Mouse (Mus musculus) mouse trophoblast stem cell (cell line): ENCODE measurements around the gene Rasgef1b.

Source experiments
- in situ Hi-C, 2 experiments: fragments of 300-500 bp; cut with MseI, MboI; formaldehyde crosslinking; loops; 2 replicates in 1 of 2; 3 replicates in 1 of 2; pipeline ENCODE4 v1.15.1; 2025

Rasgef1b gene

DNA sequence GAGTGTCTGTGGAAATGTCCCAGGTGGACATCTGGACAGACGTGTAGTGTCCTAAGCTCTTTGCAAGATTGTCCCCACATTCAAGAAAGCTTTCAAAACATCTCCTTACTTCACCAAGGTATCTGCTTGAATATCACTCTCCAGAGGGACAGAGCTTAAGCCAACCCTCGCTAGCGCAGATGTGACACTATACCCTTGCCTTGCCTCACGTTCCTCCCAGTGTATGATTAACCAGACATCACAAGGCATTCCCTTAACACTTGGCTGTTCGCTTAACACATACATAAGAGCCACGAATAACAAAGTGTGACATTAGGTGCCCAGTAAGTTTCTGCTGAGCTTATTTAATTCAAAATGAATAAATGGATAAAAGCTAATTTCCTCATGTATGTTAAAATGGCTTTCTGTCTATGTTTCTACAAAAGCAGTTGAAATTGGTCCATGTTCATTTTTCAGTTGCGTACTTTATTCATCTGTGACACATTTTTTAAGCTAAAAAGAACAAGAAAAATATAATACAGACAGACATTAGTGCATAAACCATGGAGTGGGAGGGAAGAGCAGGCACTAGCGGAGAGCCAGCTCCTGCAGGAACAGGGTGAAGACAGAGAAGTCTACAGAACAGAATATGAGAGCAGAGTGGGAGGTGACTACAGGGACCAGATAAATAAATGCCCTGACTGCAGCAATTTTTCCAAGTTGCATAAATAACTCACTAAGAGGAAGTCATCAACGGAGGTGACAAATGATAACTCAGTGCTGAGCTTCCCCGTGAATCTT lies 126.4 kb downstream of the Rasgef1b start:
- in situ Hi-C loops: no loop called here

- in situ Hi-C loops: no loop called here
These were observed 129.5 kb downstream of the Rasgef1b start for GRCm38 (mm10) chr5:99599376-99599775.

DNA sequence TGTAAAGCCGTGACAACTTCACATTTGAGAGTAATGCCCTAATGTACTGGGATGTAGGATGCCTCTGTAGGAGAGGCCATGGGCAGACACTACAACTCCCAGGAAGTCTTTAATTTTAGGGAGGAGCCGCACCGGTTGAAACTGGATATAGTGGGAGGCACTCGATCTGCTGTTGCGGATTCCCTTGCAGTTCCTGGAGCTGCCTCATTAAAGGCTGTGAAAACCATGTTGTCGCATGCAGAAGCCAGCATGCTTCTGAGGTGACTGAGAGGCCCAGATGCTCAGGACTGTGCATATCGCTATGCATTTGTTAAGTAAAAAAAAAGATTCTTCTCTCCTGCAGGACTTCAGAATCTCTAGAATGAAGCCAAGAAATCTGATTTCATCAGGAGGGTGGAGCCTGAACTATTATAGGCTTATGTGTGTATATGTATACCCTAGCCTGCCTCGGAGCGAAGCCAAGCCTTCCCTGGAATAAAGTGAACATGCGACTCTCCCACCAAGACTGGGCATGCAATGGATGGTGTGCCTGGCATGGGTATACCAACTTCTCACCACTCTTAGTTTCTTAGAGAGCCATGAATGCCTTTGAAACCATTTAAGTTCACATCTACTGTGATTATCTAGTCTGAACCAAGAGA lies 130.3 kb downstream of the Rasgef1b start:
- in situ Hi-C loops: no loop called here

DNA sequence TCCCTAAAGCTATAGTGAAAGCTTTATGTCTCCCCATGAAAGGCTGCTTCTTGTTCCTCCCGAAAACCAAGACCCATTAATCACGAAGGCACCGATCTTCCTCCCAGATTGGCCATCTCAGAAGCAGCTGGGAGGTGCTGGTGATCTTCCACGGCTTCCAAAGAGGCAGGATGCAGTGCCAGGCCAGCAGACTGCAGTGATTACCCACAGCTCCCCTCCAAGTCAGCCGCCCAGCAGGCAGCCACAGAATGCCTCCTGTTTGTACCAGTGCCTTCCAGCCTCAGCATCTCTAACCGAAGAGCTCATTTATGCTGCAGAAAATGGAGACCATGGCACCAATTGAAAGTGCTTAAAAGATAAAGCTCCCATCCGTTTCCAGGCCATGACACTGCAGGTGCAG lies 131.2 kb downstream of the Rasgef1b start:
- in situ Hi-C loops: no loop called here

- in situ Hi-C loops: no loop called here
These were observed 137.5 kb downstream of the Rasgef1b start for GRCm38 (mm10) chr5:99591348-99591747.

DNA sequence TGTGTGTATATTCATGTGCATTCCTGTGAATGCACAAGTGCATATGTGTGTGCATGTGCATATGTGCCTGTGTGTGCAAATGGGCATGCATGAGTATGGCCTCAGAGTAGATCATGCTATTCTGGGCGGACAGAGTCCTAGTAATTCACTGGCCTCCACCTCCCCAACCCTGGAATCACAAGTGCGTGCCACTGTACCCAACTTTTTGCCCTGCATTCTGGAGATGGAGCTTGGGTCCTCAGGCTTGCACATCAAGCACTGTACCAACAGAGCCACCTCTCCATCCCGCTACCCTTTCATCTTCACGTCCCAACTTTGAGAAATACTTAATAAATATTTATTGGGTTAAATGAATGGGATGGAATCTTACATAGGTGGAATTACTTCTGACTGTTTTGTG lies 138.3 kb downstream of the Rasgef1b start:
- in situ Hi-C loops: no loop called here

DNA sequence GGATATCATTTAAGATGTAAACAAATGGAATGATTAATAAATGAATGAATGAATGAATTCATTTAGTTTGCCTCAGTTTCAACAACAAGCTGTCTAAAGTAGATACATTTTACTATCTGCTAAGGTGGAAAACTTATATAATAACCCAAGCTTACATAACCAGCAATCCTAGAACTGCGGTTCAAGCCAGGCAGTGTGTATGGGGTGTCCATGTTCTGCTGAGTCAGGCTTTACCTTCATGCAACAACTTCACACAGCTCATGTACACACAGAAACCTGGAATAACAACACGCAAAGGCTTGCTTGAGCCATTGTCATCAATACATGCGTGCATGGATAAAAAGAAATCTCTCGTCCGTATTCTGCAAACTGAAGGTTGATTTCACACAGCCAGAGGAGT lies 140.9 kb downstream of the Rasgef1b start:
- in situ Hi-C loops: no loop called here

GRCm38 (mm10) chr5:99587589-99587988 lies 141.3 kb downstream of the Rasgef1b start:
- in situ Hi-C loops: no loop called here

DNA sequence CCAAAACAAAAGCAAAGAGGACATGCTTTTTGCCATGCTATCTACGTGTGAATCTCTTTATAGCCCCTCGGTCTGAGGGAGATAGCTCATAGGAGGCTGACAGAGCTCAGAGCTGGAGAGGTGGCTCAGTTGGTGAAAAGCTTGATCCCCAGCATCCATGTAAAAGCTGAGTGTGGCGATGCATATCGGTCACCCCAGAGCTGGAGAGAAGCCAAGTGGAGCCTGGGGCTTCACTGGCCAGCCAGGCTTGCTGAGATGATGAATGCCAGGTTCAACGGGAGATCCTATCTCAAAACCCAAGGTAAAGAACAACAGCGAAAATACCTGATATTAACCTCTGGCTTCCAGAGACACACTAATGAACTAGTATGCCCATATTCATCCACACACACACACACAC lies 142.6 kb downstream of the Rasgef1b start:
- in situ Hi-C loops: no loop called here

- in situ Hi-C loops: no loop called here
These were observed 143.5 kb downstream of the Rasgef1b start for GRCm38 (mm10) chr5:99585166-99585898.

GRCm38 (mm10) chr5:99584266-99584665 lies 144.6 kb downstream of the Rasgef1b start:
- in situ Hi-C loops: no loop called here

- in situ Hi-C loops: no loop called here
These were observed 146.8 kb downstream of the Rasgef1b start for GRCm38 (mm10) chr5:99582055-99582454.

- in situ Hi-C loops: loop anchor here (5.0 to 10.0 kb wide), 3 partner anchors 326 to 374 kb away; partner anchors contain the start of gene Vamp9 (in 1 of the 2)
These were observed 150.2 kb downstream of the Rasgef1b start for GRCm38 (mm10) chr5:99578692-99579091.

DNA sequence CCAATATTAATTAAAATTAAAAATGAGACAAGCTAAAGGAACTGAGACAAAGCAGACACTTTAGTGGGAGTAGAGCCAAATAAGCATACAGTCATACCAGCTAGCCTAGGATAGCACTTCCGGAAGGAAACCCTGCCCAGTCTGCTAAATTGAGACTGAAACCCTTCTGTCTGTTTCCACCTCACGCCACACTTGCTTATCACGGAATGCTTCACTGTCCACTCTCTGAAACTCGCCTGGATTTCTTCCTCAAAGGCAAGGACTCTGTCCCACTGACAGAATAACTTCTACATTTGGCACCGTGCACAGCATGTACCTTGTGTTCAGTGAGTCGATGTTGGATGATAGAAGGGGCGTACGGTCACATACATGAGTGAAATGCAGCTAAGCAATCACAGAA lies 153.0 kb downstream of the Rasgef1b start:
- in situ Hi-C loops: loop anchor here (5.0 to 10.0 kb wide), 3 partner anchors 329 to 371 kb away; partner anchors contain the start of gene Vamp9 (in 1 of the 2)

- in situ Hi-C loops: no loop called here
These were observed 164.2 kb downstream of the Rasgef1b start for GRCm38 (mm10) chr5:99564501-99565323.

DNA sequence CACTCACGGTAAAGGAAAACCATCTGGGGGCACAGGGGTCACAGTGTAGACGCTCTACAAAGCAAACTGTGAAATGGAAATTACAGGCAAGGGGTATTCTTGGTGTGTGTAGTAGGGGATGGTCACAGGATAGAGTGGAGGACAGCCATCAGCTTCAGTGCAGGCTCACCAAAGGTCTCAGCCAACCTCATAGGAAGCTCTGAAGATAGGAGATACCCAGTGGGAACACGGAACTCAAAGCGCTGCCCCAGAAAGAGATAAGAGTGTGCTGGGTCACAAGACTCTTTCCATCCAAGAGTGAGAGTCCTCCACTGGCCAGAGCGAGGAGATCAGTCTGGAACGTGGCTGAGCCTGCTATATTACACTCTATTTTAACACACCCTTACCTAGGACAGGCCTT lies 166.8 kb downstream of the Rasgef1b start:
- in situ Hi-C loops: no loop called here

DNA sequence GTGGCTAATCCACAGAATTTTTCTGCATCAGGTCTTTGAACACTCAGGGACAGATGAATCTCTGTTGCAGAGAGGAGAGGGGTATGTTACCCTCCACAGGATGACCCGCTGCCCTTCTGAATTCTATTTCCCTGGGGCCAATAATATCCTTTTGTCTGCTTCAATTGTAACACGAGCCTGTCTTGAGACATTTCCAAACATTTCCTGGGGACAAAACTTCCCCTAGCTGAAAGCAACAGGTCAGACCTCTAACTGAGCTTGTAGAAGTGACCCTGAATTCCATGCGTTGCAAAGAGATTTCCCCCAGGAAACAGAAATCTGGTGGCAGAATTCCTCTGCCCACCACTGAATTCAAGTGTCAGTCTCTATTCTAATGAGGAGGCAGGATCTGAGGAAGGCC lies 169.1 kb downstream of the Rasgef1b start:
- in situ Hi-C loops: no loop called here

GRCm38 (mm10) chr5:99558231-99558630 lies 170.6 kb downstream of the Rasgef1b start:
- in situ Hi-C loops: no loop called here

- in situ Hi-C loops: no loop called here
These were observed 176.2 kb downstream of the Rasgef1b start for GRCm38 (mm10) chr5:99552645-99553044.

- in situ Hi-C loops: no loop called here
These were observed 184.0 kb downstream of the Rasgef1b start for GRCm38 (mm10) chr5:99544664-99545494.
